Mouse (Mus musculus) testis, adult 2 months (tissue): ENCODE measurements around the gene Dpagt1.

Source experiments
- CTCF ChIP-seq: fragments of 200-500 bp; IDR thresholded peaks from 2 replicates; pipeline ENCODE4 v1.5.1; 2012; ENCODE audit warnings: low read depth, mild to moderate bottlenecking, inconsistent platforms, low read length, moderate library complexity; ENCODE audit not compliant: control insufficient read depth, insufficient read depth, insufficient replicate concordance
- POLR2A ChIP-seq: fragments of 200-500 bp; IDR thresholded peaks from 2 replicates; pipeline ENCODE4 v1.6.1; 2012; ENCODE audit warnings: low read depth, mild to moderate bottlenecking, inconsistent platforms, low read length, moderate library complexity; ENCODE audit not compliant: control insufficient read depth

DNA sequence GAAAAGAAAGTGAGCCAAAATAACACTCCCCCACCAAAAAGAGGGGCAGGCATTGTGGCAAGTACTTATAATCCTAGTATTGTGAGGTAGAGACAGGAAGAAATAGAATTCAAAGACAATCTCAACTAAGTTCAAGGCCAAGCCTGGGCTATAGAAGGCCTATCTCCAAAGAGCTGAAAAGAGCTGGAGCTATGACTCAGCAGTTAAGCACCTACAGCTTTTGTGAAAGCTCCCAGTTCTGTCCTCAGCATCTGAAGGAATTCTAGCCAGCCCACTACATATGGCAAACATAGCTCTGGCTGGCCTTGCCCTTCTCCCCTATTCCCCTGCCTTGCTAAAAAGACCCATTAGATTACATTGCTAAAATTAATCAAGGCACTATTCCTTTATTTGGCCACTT is 47.6 kb downstream of the Dpagt1 start:
- TF ChIP-seq CTCF, result no peak
- no peak for TF ChIP-seq POLR2A
